Mouse (Mus musculus): ENCODE measurements around the gene Nif3l1. TPM values are rescaled to one million over a fixed set of nuclear protein-coding genes. Genes with fewer than 3 reads are reported as not detected.

Gene Nif3l1
- polyA plus RNA-seq (2012; rRNA removed) = 4.5 and 6.7 TPM in 2 replicates

- Histone ChIP-seq H3K36me3 (ENCODE audit: control insufficient read depth, insufficient read depth, low read length) (peaks cover 9% of the 10 kb centered on the region; the same call in 1 of the 2 replicates), H3K27ac (ENCODE audit: insufficient read depth, low read depth, low read length) (peak within 1 kb of the TSS; percentile 85), H3K27me3 (ENCODE audit: control insufficient read depth, insufficient read depth, low read length) (no peaks in the 10 kb centered on the region), H3K4me1 (ENCODE audit: control insufficient read depth, insufficient read depth, insufficient read length, low read length) (peaks cover 5% of the 10 kb centered on the region; the same call in 1 of the 2 replicates), H3K4me3 (ENCODE audit: low read depth, low read length) (peak within 1 kb of the TSS; percentile 93)
- under 1% methylated on average over 33 of the region's 33 CpGs for WGBS
- peak; percentile 19; the same call in 1 of the 2 replicates for TF ChIP-seq CTCF (IDR thresholded peaks at IDR 0.05; ENCODE audit: extremely low read depth, insufficient read length, insufficient replicate concordance, low read depth, low read length)
- TF ChIP-seq POLR2A (IDR thresholded peaks at IDR 0.05; ENCODE audit: low read depth, low read length) = peak; percentile 43; the same call in 1 of the 2 replicates
Observed at GRCm38 (mm10) chr1:58445143-58445722, at the start of gene Nif3l1, which contains the start of gene Ppil3. Nif3l1 (plus strand) TSS chr1:58445151. Ppil3 (minus strand) TSS chr1:58445486.

GRCm38 (mm10) chr1:58395341-58395740 is 49.6 kb upstream of the Nif3l1 start:
- H3K4me1 ChIP-seq (ENCODE audit: control insufficient read depth, insufficient read depth, insufficient read length, low read length) = no peaks in the 10 kb centered on the region; the same call in 1 of the 2 replicates
- no peak overlapping the region for H3K27ac ChIP-seq (ENCODE audit: insufficient read depth, low read depth, low read length)
- no peak overlapping the region for H3K4me3 ChIP-seq (ENCODE audit: low read depth, low read length)
- TF ChIP-seq POLR2A (IDR thresholded peaks at IDR 0.05; ENCODE audit: low read depth, low read length) (no peak), CTCF (IDR thresholded peaks at IDR 0.05; ENCODE audit: extremely low read depth, insufficient read length, insufficient replicate concordance, low read depth, low read length) (no peak)
- H3K27me3 ChIP-seq (ENCODE audit: control insufficient read depth, insufficient read depth, low read length) = no peaks in the 10 kb centered on the region
- WGBS = 91% methylated on average over 3 of the region's 3 CpGs
- H3K36me3 ChIP-seq (ENCODE audit: control insufficient read depth, insufficient read depth, low read length) = peaks cover 43% of the 10 kb centered on the region

- H3K36me3 ChIP-seq (ENCODE audit: control insufficient read depth, insufficient read depth, low read length) = peaks cover 51% of the 10 kb centered on the region
- WGBS = 100% methylated on average over 1 of the region's 1 CpGs
Observed at GRCm38 (mm10) chr1:58396179-58396578, 48.8 kb upstream of the Nif3l1 start.

GRCm38 (mm10) chr1:58397731-58398130 is 47.2 kb upstream of the Nif3l1 start:
- H3K4me3 ChIP-seq (ENCODE audit: low read depth, low read length) = no peak overlapping the region
- TF ChIP-seq CTCF (IDR thresholded peaks at IDR 0.05; ENCODE audit: extremely low read depth, insufficient read length, insufficient replicate concordance, low read depth, low read length) = no peak
- TF ChIP-seq POLR2A (IDR thresholded peaks at IDR 0.05; ENCODE audit: low read depth, low read length) = no peak
- H3K27me3 ChIP-seq (ENCODE audit: control insufficient read depth, insufficient read depth, low read length) = no peaks in the 10 kb centered on the region
- H3K4me1 ChIP-seq (ENCODE audit: control insufficient read depth, insufficient read depth, insufficient read length, low read length) = no peaks in the 10 kb centered on the region
- 84% methylated on average over 6 of the region's 6 CpGs for WGBS
- H3K36me3 ChIP-seq (ENCODE audit: control insufficient read depth, insufficient read depth, low read length) = peaks cover 63% of the 10 kb centered on the region
- H3K27ac ChIP-seq (ENCODE audit: insufficient read depth, low read depth, low read length) = no peak overlapping the region

More at GRCm38 (mm10) chr1:58396179-58396578, 48.8 kb upstream of the Nif3l1 start:
- H3K4me3 ChIP-seq (ENCODE audit: low read depth, low read length) = no peak overlapping the region
- H3K27me3 ChIP-seq (ENCODE audit: control insufficient read depth, insufficient read depth, low read length) = no peaks in the 10 kb centered on the region
- no peak overlapping the region for H3K27ac ChIP-seq (ENCODE audit: insufficient read depth, low read depth, low read length)
- no peaks in the 10 kb centered on the region; the same call in 1 of the 2 replicates for H3K4me1 ChIP-seq (ENCODE audit: control insufficient read depth, insufficient read depth, insufficient read length, low read length)
- TF ChIP-seq POLR2A (IDR thresholded peaks at IDR 0.05; ENCODE audit: low read depth, low read length) = no peak
- TF ChIP-seq CTCF (IDR thresholded peaks at IDR 0.05; ENCODE audit: extremely low read depth, insufficient read length, insufficient replicate concordance, low read depth, low read length) = no peak

- Histone ChIP-seq H3K27me3 (ENCODE audit: control insufficient read depth, insufficient read depth, low read length) (no peaks in the 10 kb centered on the region), H3K4me1 (ENCODE audit: control insufficient read depth, insufficient read depth, insufficient read length, low read length) (no peaks in the 10 kb centered on the region), H3K27ac (ENCODE audit: insufficient read depth, low read depth, low read length) (no peak overlapping the region), H3K36me3 (ENCODE audit: control insufficient read depth, insufficient read depth, low read length) (peaks cover 71% of the 10 kb centered on the region), H3K4me3 (ENCODE audit: low read depth, low read length) (no peak overlapping the region)
- WGBS = 90% methylated on average over 6 of the region's 6 CpGs
- TF ChIP-seq POLR2A (IDR thresholded peaks at IDR 0.05; ENCODE audit: low read depth, low read length) = no peak
- no peak for TF ChIP-seq CTCF (IDR thresholded peaks at IDR 0.05; ENCODE audit: extremely low read depth, insufficient read length, insufficient replicate concordance, low read depth, low read length)
Observed at GRCm38 (mm10) chr1:58401396-58401795, 43.6 kb upstream of the Nif3l1 start.

- TF ChIP-seq POLR2A (IDR thresholded peaks at IDR 0.05; ENCODE audit: low read depth, low read length) (no peak), CTCF (IDR thresholded peaks at IDR 0.05; ENCODE audit: extremely low read depth, insufficient read length, insufficient replicate concordance, low read depth, low read length) (no peak)
- Histone ChIP-seq H3K4me1 (ENCODE audit: control insufficient read depth, insufficient read depth, insufficient read length, low read length) (no peaks in the 10 kb centered on the region), H3K36me3 (ENCODE audit: control insufficient read depth, insufficient read depth, low read length) (peaks cover 60% of the 10 kb centered on the region), H3K27me3 (ENCODE audit: control insufficient read depth, insufficient read depth, low read length) (no peaks in the 10 kb centered on the region), H3K27ac (ENCODE audit: insufficient read depth, low read depth, low read length) (no peak overlapping the region), H3K4me3 (ENCODE audit: low read depth, low read length) (no peak overlapping the region)
- WGBS = 85% methylated on average over 5 of the region's 5 CpGs
Observed at GRCm38 (mm10) chr1:58403745-58404144, 41.2 kb upstream of the Nif3l1 start.

- H3K4me3 ChIP-seq (ENCODE audit: low read depth, low read length) = no peak overlapping the region
- WGBS = 97% methylated on average over 7 of the region's 7 CpGs
- TF ChIP-seq POLR2A (IDR thresholded peaks at IDR 0.05; ENCODE audit: low read depth, low read length) (no peak), CTCF (IDR thresholded peaks at IDR 0.05; ENCODE audit: extremely low read depth, insufficient read length, insufficient replicate concordance, low read depth, low read length) (no peak)
Observed at GRCm38 (mm10) chr1:58407321-58407720, 37.6 kb upstream of the Nif3l1 start.

More at GRCm38 (mm10) chr1:58407321-58407720, 37.6 kb upstream of the Nif3l1 start:
- Histone ChIP-seq H3K27me3 (ENCODE audit: control insufficient read depth, insufficient read depth, low read length) (no peaks in the 10 kb centered on the region), H3K36me3 (ENCODE audit: control insufficient read depth, insufficient read depth, low read length) (peaks cover 55% of the 10 kb centered on the region), H3K4me1 (ENCODE audit: control insufficient read depth, insufficient read depth, insufficient read length, low read length) (no peaks in the 10 kb centered on the region), H3K27ac (ENCODE audit: insufficient read depth, low read depth, low read length) (no peak overlapping the region)
